Mouse (Mus musculus) mature B cell (primary cell): Measurements from ENCODE around the gene Rsu1.

ENCODE experiments used
- in situ Hi-C: fragments of 300-500 bp; cut with MboI; formaldehyde crosslinking; loops from 2 replicates; pipeline ENCODE4 v1.14.3; 2019

Rsu1 gene

GRCm38 (mm10) chr2:13072243-13072642, 199.0 kb downstream of the Rsu1 start:
- in situ Hi-C loops = no loop called here

- in situ Hi-C loops = no loop called here
Measured at GRCm38 (mm10) chr2:13060426-13061170, 210.6 kb downstream of the Rsu1 start.

- in situ Hi-C loops = no loop called here
Measured at GRCm38 (mm10) chr2:13048649-13049048, 222.6 kb downstream of the Rsu1 start.

- in situ Hi-C loops = no loop called here
Measured at GRCm38 (mm10) chr2:13044555-13044954, 226.7 kb downstream of the Rsu1 start.

GRCm38 (mm10) chr2:13039785-13040184, 231.4 kb downstream of the Rsu1 start:
- in situ Hi-C loops = no loop called here

- in situ Hi-C loops = no loop called here
Measured at GRCm38 (mm10) chr2:13038772-13039171, 232.4 kb downstream of the Rsu1 start.
